Mouse (Mus musculus): ENCODE measurements around the gene Ccr3.
A peak's percentile ranks its signal among the peaks of the same experiment; 100 is the strongest.
"Not testable (repeated sequence)": the region's sequence is repeated elsewhere in the genome, so short reads cannot be mapped to it uniquely, and the experiment has no call there.

The Ccr3 gene

GRCm38 (mm10) chr9:124056158-124056709 lies 34.5 kb downstream of the Ccr3 start:
- DNase-seq: no peak

GRCm38 (mm10) chr9:124059660-124060352 lies 38.0 kb downstream of the Ccr3 start:
- no peak for DNase-seq

DNA sequence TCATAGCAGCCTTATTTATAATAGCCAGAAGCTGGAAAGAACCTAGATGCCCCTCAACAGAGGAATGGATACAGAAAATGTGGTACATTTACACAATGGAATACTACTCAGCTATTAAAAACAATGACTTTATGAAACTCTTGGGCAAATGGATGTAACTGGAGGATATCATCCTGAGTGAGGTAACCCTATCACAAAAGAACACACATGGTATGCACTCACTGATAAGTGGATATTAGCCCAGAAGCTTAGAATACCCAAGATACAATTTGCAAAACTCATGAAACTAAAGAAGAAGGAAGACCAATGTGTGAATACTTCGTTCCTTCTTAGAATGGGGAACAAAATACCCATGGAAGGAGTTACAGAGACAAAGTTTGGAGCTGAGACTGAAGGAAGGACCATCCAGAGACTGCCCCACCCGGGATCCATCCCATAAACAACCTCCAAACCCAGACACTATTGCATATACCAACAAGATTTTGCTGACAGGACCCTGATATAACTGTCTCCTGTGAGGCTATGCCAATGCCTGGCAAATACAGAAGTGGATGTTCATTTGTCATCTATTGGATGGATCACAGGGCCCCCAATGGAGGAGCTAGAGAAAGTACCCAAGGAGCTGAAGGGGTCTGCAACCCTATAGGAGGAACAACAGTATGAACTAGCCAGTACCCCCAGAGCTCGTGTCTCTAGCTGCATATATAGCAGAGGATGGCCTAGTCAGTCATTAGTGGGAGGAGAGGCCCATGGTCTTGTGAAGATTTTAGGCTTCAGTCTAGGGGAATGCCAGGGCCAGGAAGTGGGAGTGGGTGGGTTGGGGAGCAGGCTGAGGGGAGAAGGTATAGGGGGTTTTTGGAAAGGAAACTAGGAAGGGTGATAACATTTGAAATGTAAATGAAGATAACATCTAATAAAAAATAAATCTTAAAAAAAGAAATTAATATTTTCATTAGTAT lies 40.0 kb downstream of the Ccr3 start:
- not testable (repeated sequence) for DNase-seq

- DNase-seq: no peak
Measured at GRCm38 (mm10) chr9:124066572-124067103, 44.9 kb downstream of the Ccr3 start.

GRCm38 (mm10) chr9:124068098-124069058 lies 46.6 kb downstream of the Ccr3 start:
- DNase-seq: no peak

DNA sequence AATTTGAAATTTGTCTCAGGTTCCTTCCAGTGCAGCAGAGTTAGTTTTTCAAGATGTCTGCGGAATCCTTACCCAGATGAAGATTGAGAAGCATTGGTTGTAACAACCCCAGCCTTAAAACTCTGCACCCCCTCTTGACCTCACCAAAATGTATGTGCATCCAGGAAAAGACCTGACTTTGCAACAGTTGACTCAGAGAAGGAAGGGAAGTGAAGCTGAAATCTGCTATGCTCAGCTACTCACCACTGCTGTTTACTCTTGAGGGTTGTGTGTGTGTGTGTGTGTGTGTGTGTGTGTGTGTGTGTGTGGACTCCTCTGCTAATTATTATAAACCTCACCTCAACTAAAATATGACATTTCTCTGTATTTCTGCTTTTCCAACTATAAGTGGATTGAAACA lies 49.7 kb downstream of the Ccr3 start:
- DNase-seq: peak; percentile 3 to 11

DNA sequence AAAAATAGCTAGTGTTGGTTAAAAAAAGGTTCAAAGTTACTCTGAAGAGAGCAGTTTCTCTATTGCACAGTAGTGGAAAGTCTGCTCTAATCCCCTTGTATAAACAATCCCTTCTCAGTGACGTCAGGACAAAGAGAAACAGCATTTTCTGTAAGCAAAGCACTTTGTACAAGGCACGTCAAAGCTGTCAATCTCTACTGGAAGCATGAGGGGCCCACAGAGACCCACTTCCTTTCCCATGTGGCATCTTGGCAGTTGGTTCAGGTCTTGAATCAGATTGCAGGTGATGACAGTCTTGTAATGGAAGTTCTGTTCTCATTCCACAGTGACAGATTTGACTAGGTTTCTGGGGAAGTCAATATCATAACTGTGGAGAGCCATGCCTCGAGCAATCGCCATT lies 58.0 kb downstream of the Ccr3 start:
- no peak for DNase-seq

GRCm38 (mm10) chr9:124080471-124080870 lies 58.7 kb downstream of the Ccr3 start:
- DNase-seq: not testable (repeated sequence)

Data from kidney, postnatal 36 days (tissue).